Mouse (Mus musculus): ENCODE measurements at regions not wholly inside any gene's neighbourhood (a gene's known extent, or its start where the extent isn't known, plus 50 kb on each side); places are given as distances from the start of the nearest gene placed in this dataset.
"Not testable (repeated sequence)": the region's sequence is repeated elsewhere in the genome, so short reads cannot be mapped to it uniquely, and the experiment has no call there.

DNA sequence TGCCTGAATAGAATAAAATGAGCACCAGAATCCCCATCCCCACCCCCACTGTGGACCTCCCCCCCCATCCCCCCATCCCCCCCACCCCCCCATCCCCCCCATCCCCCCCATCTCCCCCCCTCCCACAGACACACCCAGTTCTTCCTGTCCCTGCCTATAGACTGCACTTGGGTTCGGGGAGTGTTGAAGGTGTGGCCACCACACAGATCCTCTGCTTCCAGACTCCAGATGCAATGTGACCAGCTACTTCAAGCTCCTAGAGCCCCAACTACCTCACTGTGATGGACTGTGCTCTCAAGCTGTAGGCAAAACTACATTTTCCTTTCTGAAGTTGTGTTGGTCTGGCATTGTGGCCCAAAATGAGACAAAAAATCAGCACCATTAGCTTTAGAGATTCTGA is 138.3 kb upstream of the Rybp start:
- no peak for DNase-seq (ENCODE audit: low spot score in 2 of 2)

- no peak for DNase-seq (ENCODE audit: low spot score in 2 of 2)
These were observed 137.6 kb upstream of the Rybp start for GRCm38 (mm10) chr6:100424788-100425403.

GRCm38 (mm10) chr6:100424181-100424580 is 136.9 kb upstream of the Rybp start:
- DNase-seq (ENCODE audit: low spot score in 2 of 2): no peak

GRCm38 (mm10) chr6:100423636-100424035 is 136.4 kb upstream of the Rybp start:
- DNase-seq (ENCODE audit: low spot score in 2 of 2): no peak

DNA sequence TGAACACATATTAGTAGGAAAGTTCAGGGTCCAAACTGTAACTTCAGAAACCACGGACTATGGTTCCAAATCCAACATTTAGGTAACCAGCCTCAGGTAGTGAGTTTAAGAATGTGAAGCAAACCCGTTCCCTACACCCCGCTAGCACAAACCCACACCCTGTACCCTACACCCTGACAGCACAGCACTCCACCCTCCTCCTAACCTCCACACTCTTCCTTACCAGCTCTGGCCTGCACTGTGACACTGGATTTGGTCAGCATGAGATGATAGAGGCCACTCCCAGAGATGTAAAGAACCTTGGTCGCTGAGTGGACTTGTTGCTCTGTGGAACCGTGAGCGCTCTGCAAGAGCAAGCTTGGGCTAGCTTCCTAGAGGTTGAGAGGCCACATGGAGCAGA is 135.3 kb upstream of the Rybp start:
- no peak for DNase-seq (ENCODE audit: low spot score in 2 of 2)

DNA sequence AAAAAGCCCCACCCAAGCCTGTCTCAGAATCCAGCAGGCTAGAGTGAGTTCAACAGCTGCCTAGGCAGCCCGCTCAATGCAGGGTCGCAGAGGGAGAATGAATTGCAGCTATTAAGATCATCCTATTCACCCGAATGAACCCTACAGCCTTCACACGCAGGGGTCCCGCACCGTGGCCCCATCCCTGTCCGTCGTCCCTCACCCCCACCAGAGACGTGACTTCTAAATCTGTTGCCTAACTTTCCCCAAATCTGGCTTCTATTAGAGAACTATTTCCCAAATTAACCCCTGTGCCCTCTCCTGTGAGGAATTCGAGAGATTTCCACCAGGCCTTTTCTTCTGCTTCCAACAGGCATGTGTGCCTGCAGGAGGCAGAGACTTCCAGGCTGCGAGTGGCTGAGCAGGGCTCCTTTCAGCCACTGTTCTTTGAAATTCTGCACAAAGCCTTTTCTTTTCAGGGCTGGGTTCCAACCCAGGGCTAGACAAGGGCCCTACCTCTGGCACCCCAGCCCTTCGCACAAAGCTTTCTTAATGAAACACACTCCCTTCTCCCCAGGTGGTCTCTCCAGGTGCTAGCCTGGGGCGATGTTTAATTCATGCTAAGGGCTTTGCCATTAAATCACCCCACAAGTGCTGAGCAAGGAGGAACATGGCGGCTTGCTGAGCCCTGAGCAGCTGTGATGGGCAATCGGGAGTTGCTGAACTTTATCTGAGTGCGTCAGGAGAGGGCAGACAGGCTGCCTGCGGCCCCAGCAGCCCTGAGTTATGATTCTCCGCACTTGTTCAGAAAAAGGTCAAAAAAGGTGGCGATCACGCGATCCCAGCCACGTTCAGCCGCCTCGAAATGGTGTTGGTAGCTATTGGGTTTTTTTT is 134.7 kb upstream of the Rybp start:
- no peak for DNase-seq (ENCODE audit: low spot score in 2 of 2)

DNA sequence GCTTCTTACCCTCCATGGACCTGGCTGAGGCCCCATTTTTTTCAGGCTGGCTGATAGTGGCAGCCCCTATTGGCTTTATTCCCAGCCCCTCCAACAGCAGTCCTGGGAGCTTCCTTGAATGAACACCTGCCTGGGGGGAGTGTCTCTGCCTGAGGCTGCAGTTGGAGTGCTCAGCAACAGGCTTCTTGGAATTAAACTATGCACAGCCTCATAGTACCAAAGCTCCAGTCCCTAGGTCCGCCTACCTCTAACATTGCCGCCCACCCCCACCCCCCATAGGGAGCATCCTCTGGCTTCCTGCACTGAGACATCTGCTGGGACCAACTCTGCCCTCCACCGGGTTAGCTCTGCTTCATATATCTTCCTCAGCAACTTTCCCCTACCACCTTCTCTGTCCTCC is 133.3 kb upstream of the Rybp start:
- DNase-seq (ENCODE audit: low spot score in 2 of 2): no peak

DNA sequence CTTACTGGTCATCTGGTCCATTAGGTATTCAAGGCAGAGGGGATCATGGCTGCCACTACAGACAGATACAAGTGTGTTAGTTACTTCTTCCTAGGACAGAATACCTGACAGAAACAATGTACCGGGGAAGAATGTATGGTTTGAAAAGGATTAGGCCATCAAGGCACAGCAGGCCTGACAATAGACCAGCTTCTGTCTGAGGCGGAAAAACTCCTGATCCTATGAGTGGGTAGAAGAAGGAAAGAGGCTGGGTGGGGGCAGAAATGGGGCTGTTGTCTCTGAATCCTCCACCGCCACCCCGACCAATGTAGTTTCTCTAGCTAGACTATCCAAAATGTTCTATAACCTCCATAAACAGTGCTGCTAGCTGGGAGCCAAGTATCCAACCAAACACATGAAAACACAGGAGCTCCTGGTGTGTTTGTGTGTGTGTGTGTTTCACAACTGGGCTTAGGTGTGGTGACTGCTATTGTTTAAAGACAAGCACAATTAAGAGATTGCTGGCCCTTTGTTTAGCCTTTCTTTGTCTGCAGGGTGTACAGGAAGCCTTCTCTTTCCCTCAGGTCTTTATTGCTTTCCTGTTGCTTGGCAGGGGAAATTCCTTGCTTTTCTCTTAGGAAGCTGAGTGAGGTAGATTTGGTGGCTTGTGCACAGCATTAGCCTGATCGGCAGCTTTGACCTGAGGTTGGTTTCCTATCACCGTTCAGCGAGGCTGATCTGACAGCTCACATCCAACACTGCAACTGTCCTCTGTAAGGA is 132.7 kb upstream of the Rybp start:
- no peak for DNase-seq (ENCODE audit: low spot score in 2 of 2)

DNA sequence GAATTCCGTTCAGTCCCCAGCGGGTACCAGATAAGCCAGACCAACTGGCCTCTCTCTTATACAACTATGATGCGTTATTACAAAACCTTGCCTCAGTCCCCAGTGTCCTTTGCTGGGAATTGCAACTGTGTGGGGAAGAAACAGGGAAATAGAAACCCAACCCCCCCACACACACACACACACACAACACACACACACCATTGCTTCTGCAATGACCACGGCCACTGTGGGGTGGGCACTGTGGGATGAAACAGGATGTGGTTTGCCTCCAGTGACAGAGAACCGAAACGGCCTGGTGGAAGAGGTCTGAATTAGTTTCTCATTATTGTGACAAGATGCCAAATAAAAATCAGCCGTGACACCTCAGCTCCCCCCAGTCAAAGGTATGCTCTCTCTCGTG is 128.8 kb upstream of the Rybp start:
- DNase-seq (ENCODE audit: low spot score in 2 of 2): no peak

GRCm38 (mm10) chr6:100415514-100415913 is 128.2 kb upstream of the Rybp start:
- DNase-seq (ENCODE audit: low spot score in 2 of 2): no peak

GRCm38 (mm10) chr6:100414836-100415235 is 127.6 kb upstream of the Rybp start:
- no peak for DNase-seq (ENCODE audit: low spot score in 2 of 2)

DNA sequence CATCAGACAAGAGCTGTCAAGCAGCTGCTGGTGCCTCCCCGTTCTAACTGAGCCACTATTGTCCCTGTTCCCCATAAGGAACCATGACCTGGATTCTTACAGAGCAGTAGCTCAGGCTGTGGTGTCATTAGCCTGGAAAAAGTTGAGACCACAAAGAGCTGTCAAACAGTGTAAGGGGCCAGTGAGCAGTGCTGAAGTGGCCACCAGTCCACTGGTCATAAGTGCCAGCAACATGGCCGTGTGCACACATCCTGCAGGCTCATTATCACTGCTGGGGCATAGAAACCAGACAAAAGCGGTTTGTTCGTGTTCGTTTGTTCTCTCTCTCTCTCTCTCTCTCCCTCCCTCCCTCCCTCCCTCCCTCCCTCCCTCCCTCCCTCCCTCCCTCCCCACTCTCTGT is 125.2 kb upstream of the Rybp start:
- DNase-seq (ENCODE audit: low spot score in 2 of 2): no peak

GRCm38 (mm10) chr6:100411968-100412367 is 124.7 kb upstream of the Rybp start:
- no peak for DNase-seq (ENCODE audit: low spot score in 2 of 2)

- DNase-seq (ENCODE audit: low spot score in 2 of 2): no peak
These were observed 122.9 kb upstream of the Rybp start for GRCm38 (mm10) chr6:100410067-100410631.

DNA sequence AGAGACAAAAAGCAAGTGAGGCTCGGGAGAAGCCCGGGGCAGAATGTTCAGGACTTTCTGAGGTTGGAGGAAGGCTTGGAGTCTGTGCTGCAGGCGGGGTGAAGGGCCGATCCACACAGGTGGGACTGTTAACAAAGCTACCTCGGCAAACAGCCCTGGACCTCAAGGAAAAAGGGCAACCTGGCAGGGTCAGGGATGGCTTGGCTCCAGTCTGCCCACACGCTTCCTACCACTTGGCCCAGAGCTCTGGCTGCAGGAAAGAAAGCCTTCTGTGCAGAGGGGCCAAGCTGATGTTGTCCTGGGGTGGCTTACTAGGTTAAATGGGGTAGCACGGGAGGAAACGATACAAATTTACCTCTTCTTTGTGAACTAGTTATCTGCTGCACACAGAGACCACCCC is 121.5 kb upstream of the Rybp start:
- no peak for DNase-seq (ENCODE audit: low spot score in 2 of 2)

DNA sequence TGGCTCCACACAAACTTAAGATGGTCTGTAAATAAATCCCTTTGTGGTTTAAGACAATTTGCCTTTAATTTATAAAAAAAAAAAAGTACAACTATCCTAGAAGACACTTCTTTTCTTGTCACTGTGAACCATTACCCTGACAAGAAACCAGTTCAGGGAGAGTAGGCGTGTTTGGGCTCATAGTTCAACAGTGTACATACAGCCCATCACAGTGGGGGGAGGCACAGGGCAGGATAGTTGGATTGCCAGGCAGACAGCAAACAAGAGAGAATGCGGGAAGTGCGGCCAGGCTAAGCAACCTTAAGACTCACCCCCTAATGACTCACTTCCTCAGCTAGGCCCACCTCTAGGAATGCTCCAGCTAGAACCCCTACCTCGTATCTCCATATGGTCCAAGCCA is 119.2 kb upstream of the Rybp start:
- DNase-seq (ENCODE audit: low spot score in 2 of 2): no peak

- no peak for DNase-seq (ENCODE audit: low spot score in 2 of 2)
These were observed 116.9 kb upstream of the Rybp start for GRCm38 (mm10) chr6:100404161-100404560.

DNA sequence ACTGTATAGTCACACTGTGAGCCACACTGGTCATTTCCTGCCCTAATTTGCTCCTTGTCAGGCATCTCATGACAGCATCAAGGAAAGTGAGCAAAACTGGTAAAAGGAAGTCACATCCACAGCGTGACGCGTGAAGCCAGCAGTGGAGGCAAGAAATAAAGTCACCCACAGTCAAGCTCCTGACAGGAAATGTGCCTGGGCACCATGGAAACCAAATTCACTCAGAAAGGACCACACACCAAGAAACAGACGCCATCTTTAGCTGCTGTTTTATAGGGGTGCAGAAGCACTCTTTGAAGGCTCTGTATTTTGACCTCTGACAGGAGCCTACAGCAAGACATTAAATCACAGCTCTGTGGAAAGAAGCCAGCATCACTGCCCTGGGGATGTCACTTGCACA is 115.4 kb upstream of the Rybp start:
- DNase-seq (ENCODE audit: low spot score in 2 of 2): no peak

- no peak for DNase-seq (ENCODE audit: low spot score in 2 of 2)
These were observed 114.4 kb upstream of the Rybp start for GRCm38 (mm10) chr6:100401728-100402127.

DNA sequence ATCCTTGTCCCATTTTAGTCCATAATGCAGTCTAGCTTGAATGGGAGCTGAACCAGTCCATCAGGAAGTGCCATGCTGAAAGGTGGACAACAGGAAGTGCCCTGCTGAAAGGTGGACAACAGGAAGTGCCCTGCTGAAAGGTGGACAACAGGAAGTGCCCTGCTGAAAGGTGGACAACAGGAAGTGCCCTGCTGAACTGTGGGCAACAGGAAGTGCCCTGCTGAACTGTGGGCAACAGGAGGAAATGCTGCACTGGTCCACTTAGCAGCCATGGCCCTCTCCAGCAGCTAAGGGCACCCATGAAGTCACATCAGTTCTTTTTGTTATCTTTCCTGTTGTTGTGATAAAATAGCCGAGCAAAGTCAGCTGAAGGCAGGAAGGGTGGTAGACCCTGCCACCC is 112.1 kb upstream of the Rybp start:
- DNase-seq (ENCODE audit: low spot score in 2 of 2): not testable (repeated sequence)

- peak; percentile 63 to 72 for DNase-seq (ENCODE audit: low spot score in 2 of 2)
These were observed 109.3 kb upstream of the Rybp start for GRCm38 (mm10) chr6:100396311-100397200.

All from layer of hippocampus, adult 8-10 months (tissue).